Mouse (Mus musculus) ovary, postnatal 36 days (tissue): ENCODE measurements at regions not wholly inside any gene's neighbourhood (a gene's known extent, or its start where the extent isn't known, plus 50 kb on each side); places are given as distances from the start of the nearest gene placed in this dataset.
"Not testable (repeated sequence)": the region's sequence is repeated elsewhere in the genome, so short reads cannot be mapped to it uniquely, and the experiment has no call there.

ENCODE experiments used
- DNase-seq: peaks from one replicate; pipeline ENCODE4 v3.0.0; 2022; ENCODE audit warnings: low spot score, mixed read lengths

GRCm38 (mm10) chr2:107117564-107117963 is 58.1 kb upstream of the Fshb start:
- DNase-seq: no peak

- peak; percentile 6 for DNase-seq
Observed at GRCm38 (mm10) chr2:107118711-107119474, 59.4 kb upstream of the Fshb start.

GRCm38 (mm10) chr2:107119697-107120096 is 60.2 kb upstream of the Fshb start:
- DNase-seq: no peak

GRCm38 (mm10) chr2:107133186-107133585 is 73.7 kb upstream of the Fshb start:
- DNase-seq: no peak

GRCm38 (mm10) chr2:107149317-107149716 is 89.9 kb upstream of the Fshb start:
- DNase-seq: no peak

- no peak for DNase-seq
Observed at GRCm38 (mm10) chr2:107149851-107150250, 90.4 kb upstream of the Fshb start.

- DNase-seq: no peak
Observed at GRCm38 (mm10) chr2:107150373-107150772, 90.9 kb upstream of the Fshb start.

- DNase-seq: no peak
Observed at GRCm38 (mm10) chr2:107151878-107152277, 92.4 kb upstream of the Fshb start.

GRCm38 (mm10) chr2:107158836-107159402 is 99.5 kb upstream of the Fshb start:
- not testable (repeated sequence) for DNase-seq

GRCm38 (mm10) chr2:107175721-107176120 is 114.7 kb upstream of the Kcna4 start:
- no peak for DNase-seq

GRCm38 (mm10) chr2:107183066-107183465 is 107.4 kb upstream of the Kcna4 start:
- DNase-seq: no peak

- DNase-seq: no peak
Observed at GRCm38 (mm10) chr2:107184864-107185263, 105.6 kb upstream of the Kcna4 start.

- no peak for DNase-seq
Observed at GRCm38 (mm10) chr2:107201856-107202473, 88.5 kb upstream of the Kcna4 start.

- DNase-seq: no peak
Observed at GRCm38 (mm10) chr2:107202474-107202858, 88.0 kb upstream of the Kcna4 start.

GRCm38 (mm10) chr2:107221544-107221943 is 68.9 kb upstream of the Kcna4 start:
- no peak for DNase-seq

GRCm38 (mm10) chr2:107224679-107225078 is 65.8 kb upstream of the Kcna4 start:
- DNase-seq: no peak

GRCm38 (mm10) chr2:107227486-107227885 is 63.0 kb upstream of the Kcna4 start:
- no peak for DNase-seq

- DNase-seq: no peak
Observed at GRCm38 (mm10) chr2:107228287-107228686, 62.2 kb upstream of the Kcna4 start.

- DNase-seq: no peak
Observed at GRCm38 (mm10) chr2:107231680-107232079, 58.8 kb upstream of the Kcna4 start.

GRCm38 (mm10) chr2:107232885-107233284 is 57.6 kb upstream of the Kcna4 start:
- no peak for DNase-seq
